Mouse (Mus musculus) megakaryocyte-erythroid progenitor cell, adult 5-6 weeks (primary cell): ENCODE results near the gene Rftn1. TPM values are rescaled to one million over a fixed set of nuclear protein-coding genes. Genes with fewer than 3 reads are reported as not detected.

Source experiments
- ATAC-seq: replicated peaks from 2 replicates; pipeline ENCODE4 v1.8.0; 2016; ENCODE audit warnings: mild to moderate bottlenecking, inconsistent platforms; ENCODE audit not compliant: severe bottlenecking, poor library complexity, low FRiP score, low TSS enrichment
- total RNA-seq, 2 experiments: library from RNA; stranded (forward) in 1 of 2; stranded (reverse) in 1 of 2; fragments of 200-1000, 215-1000 nt in 1 of 2; fragments of >200 nt in 1 of 2; fragmentation: Nextera tagmentation in 1 of 2; gene quantifications; 2 replicates each; pipeline ENCODE4 v1.2.3; 2014 to 2017

Rftn1 gene
- total RNA-seq, 2 experiments from 2014 or later = 31.1 to 39.0 TPM

- ATAC-seq = no peak
Measured at GRCm38 (mm10) chr17:50106811-50107210, 83.7 kb downstream of the Rftn1 start.

GRCm38 (mm10) chr17:50104131-50104530 is 86.3 kb downstream of the Rftn1 start:
- no peak for ATAC-seq

- ATAC-seq = 0 out of 2 replicates have a peak, but pooled peaks have one; percentile 55
Measured at GRCm38 (mm10) chr17:50101416-50101815, 89.1 kb downstream of the Rftn1 start.

- no peak for ATAC-seq
Measured at GRCm38 (mm10) chr17:50100070-50100469, 90.4 kb downstream of the Rftn1 start.

GRCm38 (mm10) chr17:50099378-50099777 is 91.1 kb downstream of the Rftn1 start:
- no peak for ATAC-seq

GRCm38 (mm10) chr17:50098297-50098696 is 92.2 kb downstream of the Rftn1 start:
- no peak for ATAC-seq

- ATAC-seq = no peak
Measured at GRCm38 (mm10) chr17:50097831-50098230, 92.6 kb downstream of the Rftn1 start.

- ATAC-seq = no peak
Measured at GRCm38 (mm10) chr17:50096305-50096704, 94.2 kb downstream of the Rftn1 start.

GRCm38 (mm10) chr17:50094596-50094995 is 95.9 kb downstream of the Rftn1 start:
- ATAC-seq = no peak

- ATAC-seq = 0 out of 2 replicates have a peak, but pooled peaks have one; percentile 17
Measured at GRCm38 (mm10) chr17:50094077-50094476, 96.4 kb downstream of the Rftn1 start.

- peak; percentile 59 for ATAC-seq
Measured at GRCm38 (mm10) chr17:50093356-50093755, 97.1 kb downstream of the Rftn1 start.

- no peak for ATAC-seq
Measured at GRCm38 (mm10) chr17:50092848-50093247, 97.6 kb downstream of the Rftn1 start.

GRCm38 (mm10) chr17:50091829-50092228 is 98.6 kb downstream of the Rftn1 start:
- ATAC-seq = no peak

- ATAC-seq = no peak
Measured at GRCm38 (mm10) chr17:50089725-50090124, 100.7 kb downstream of the Rftn1 start.

GRCm38 (mm10) chr17:50088054-50088453 is 102.4 kb downstream of the Rftn1 start:
- no peak for ATAC-seq

GRCm38 (mm10) chr17:50086887-50087286 is 103.6 kb downstream of the Rftn1 start:
- no peak for ATAC-seq

GRCm38 (mm10) chr17:50084721-50085120 is 105.8 kb downstream of the Rftn1 start:
- no peak for ATAC-seq

- no peak for ATAC-seq
Measured at GRCm38 (mm10) chr17:50083937-50084336, 106.5 kb downstream of the Rftn1 start.

GRCm38 (mm10) chr17:50082947-50083346 is 107.5 kb downstream of the Rftn1 start:
- no peak for ATAC-seq

- no peak for ATAC-seq
Measured at GRCm38 (mm10) chr17:50081647-50082046, 108.8 kb downstream of the Rftn1 start.

GRCm38 (mm10) chr17:50080991-50081390 is 109.5 kb downstream of the Rftn1 start:
- no peak for ATAC-seq

GRCm38 (mm10) chr17:50078749-50079148 is 111.7 kb downstream of the Rftn1 start:
- ATAC-seq = no peak
